Mouse (Mus musculus) hindbrain, embryonic 15.5 days (tissue): Measurements from ENCODE around the gene Aass. TPM values are rescaled to one million over a fixed set of nuclear protein-coding genes. Genes with fewer than 3 reads are reported as not detected.
"Not testable (repeated sequence)": the region's sequence is repeated elsewhere in the genome, so short reads cannot be mapped to it uniquely, and the experiment has no call there.

Source experiments
- ATAC-seq: fragments of 200-750 bp; cut with Nextera tagmentation; 2 replicates; pipeline ENCODE4 v1.8.0; 2017; ENCODE audit warnings: low read depth, moderate number of reproducible peaks, moderate TSS enrichment; ENCODE audit not compliant: low FRiP score
- H3K27ac ChIP-seq: fragments of 300-500 bp; sonication (generic); replicated peaks from 2 replicates; pipeline ENCODE4 v1.5.1; 2015; ENCODE audit warnings: mild to moderate bottlenecking, inconsistent platforms
- H3K27me3 ChIP-seq: fragments of 300-500 bp; sonication (generic); 2 replicates; pipeline ENCODE4 v1.6.1; 2015; ENCODE audit warnings: control low read depth, inconsistent platforms
- H3K36me3 ChIP-seq: fragments of 300-500 bp; sonication (generic); 2 replicates; pipeline ENCODE4 v1.6.1; 2015; ENCODE audit warnings: control low read depth, inconsistent platforms
- H3K4me1 ChIP-seq: fragments of 300-500 bp; sonication (generic); replicated peaks from 2 replicates; pipeline ENCODE4 v1.6.1; 2015; ENCODE audit warnings: control low read depth, inconsistent platforms
- H3K4me2 ChIP-seq: fragments of 300-500 bp; sonication (generic); 2 replicates; pipeline ENCODE4 v1.6.1; 2015; ENCODE audit warnings: moderate library complexity, mild to moderate bottlenecking, inconsistent platforms
- H3K4me3 ChIP-seq: fragments of 300-500 bp; sonication (generic); 2 replicates; pipeline ENCODE4 v1.5.1; 2015; ENCODE audit warnings: mild to moderate bottlenecking, inconsistent platforms
- H3K9ac ChIP-seq: fragments of 300-500 bp; sonication (generic); 2 replicates; pipeline ENCODE4 v1.6.1; 2015; ENCODE audit warnings: inconsistent platforms
- H3K9me3 ChIP-seq: fragments of 300-500 bp; sonication (generic); 2 replicates; pipeline ENCODE4 v1.6.1; 2016; ENCODE audit warnings: control low read depth, inconsistent platforms
- WGBS: fragments of 180-500 bp; shearing (Covaris S2); methylation state at CpG from one replicate; pipeline ENCODE4 v1.1.7; 2015; 5-methylcytosine and 5-hydroxymethylcytosine counted together
- polyA plus RNA-seq: library from polyadenylated mRNA; unstranded; fragments of >200 nt; fragmentation: Nextera tagmentation; extraction: Ambion mirVana; gene quantifications from 2 replicates; pipeline ENCODE4 v1.2.1, GENCODE M21; 2015

Aass gene
- 0.55 and 0.62 TPM in 2 replicates for polyA plus RNA-seq

- Histone ChIP-seq H3K9me3 (no peaks in the 10 kb centered on the region), H3K4me1 (peaks cover 9% of the 10 kb centered on the region), H3K36me3 (no peaks in the 10 kb centered on the region), H3K4me3 (peak within 1 kb of the TSS; percentile 45), H3K27me3 (no peaks in the 10 kb centered on the region), H3K4me2 (peak within 1 kb of the TSS; percentile 93), H3K9ac (peak within 1 kb of the TSS; percentile 43), H3K27ac (no peak within 1 kb of the TSS)
- under 1% methylated on average over 20 of the region's 20 CpGs for WGBS
- ATAC-seq, result peak; percentile 85
These were observed at the start of gene Aass for GRCm38 (mm10) chr6:23132573-23133181. TSS of gene Aass (minus strand) at chr6:23132986.

- 22% methylated on average over 8 of the region's 8 CpGs for WGBS
- 0 out of 2 replicates have a peak overlapping the region, but pooled peaks have one; percentile 11 for H3K4me3 ChIP-seq
These were observed 47.3 kb upstream of the Aass start for GRCm38 (mm10) chr6:23180096-23180495.

GRCm38 (mm10) chr6:23163824-23164223 is 31.0 kb upstream of the Aass start:
- WGBS, result 43% methylated on average over 2 of the region's 2 CpGs
- not testable (repeated sequence) for H3K36me3 ChIP-seq, ATAC-seq

More at GRCm38 (mm10) chr6:23180096-23180495, 47.3 kb upstream of the Aass start:
- peak overlapping the region; percentile 39 for H3K4me2 ChIP-seq
- no peak overlapping the region for H3K27ac ChIP-seq
- no peaks in the 10 kb centered on the region for H3K4me1 ChIP-seq
- H3K27me3 ChIP-seq, result no peaks in the 10 kb centered on the region
- ATAC-seq, result no peak
- H3K9ac ChIP-seq, result no peak overlapping the region
- H3K9me3 ChIP-seq, result no peaks in the 10 kb centered on the region
- H3K36me3 ChIP-seq, result no peaks in the 10 kb centered on the region

GRCm38 (mm10) chr6:23156357-23156756 is 23.6 kb upstream of the Aass start:
- not testable (repeated sequence) for ATAC-seq, H3K9ac ChIP-seq, H3K4me2 ChIP-seq, H3K27ac ChIP-seq, H3K4me3 ChIP-seq, H3K27me3 ChIP-seq, H3K36me3 ChIP-seq, H3K9me3 ChIP-seq, H3K4me1 ChIP-seq
- 78% methylated on average over 3 of the region's 3 CpGs for WGBS

More at GRCm38 (mm10) chr6:23163824-23164223, 31.0 kb upstream of the Aass start:
- not testable (repeated sequence) for H3K4me3 ChIP-seq, H3K4me1 ChIP-seq, H3K27ac ChIP-seq, H3K4me2 ChIP-seq, H3K9ac ChIP-seq, H3K9me3 ChIP-seq, H3K27me3 ChIP-seq

- 95% methylated on average over 2 of the region's 2 CpGs for WGBS
- Histone ChIP-seq H3K4me2 (no peak overlapping the region), H3K27ac (no peak overlapping the region), H3K27me3 (no peaks in the 10 kb centered on the region), H3K9me3 (no peaks in the 10 kb centered on the region), H3K9ac (no peak overlapping the region), H3K4me3 (no peak overlapping the region), H3K4me1 (no peaks in the 10 kb centered on the region), H3K36me3 (no peaks in the 10 kb centered on the region)
- no peak for ATAC-seq
These were observed 20.3 kb upstream of the Aass start for GRCm38 (mm10) chr6:23153112-23153511.

- H3K27ac ChIP-seq, result no peak overlapping the region
- H3K4me1 ChIP-seq, result no peaks in the 10 kb centered on the region
- no peak for ATAC-seq
- no peak overlapping the region for H3K4me3 ChIP-seq
- no peaks in the 10 kb centered on the region for H3K9me3 ChIP-seq
- 79% methylated on average over 2 of the region's 2 CpGs for WGBS
- no peaks in the 10 kb centered on the region for H3K36me3 ChIP-seq
- H3K4me2 ChIP-seq, result no peak overlapping the region
- no peaks in the 10 kb centered on the region for H3K27me3 ChIP-seq
- no peak overlapping the region for H3K9ac ChIP-seq
These were observed 14.4 kb upstream of the Aass start for GRCm38 (mm10) chr6:23147221-23147620.

GRCm38 (mm10) chr6:23143980-23144379 is 11.2 kb upstream of the Aass start:
- ATAC-seq, result no peak
- H3K9ac ChIP-seq, result no peak overlapping the region
- no peaks in the 10 kb centered on the region for H3K4me1 ChIP-seq
- H3K36me3 ChIP-seq, result no peaks in the 10 kb centered on the region
- H3K27ac ChIP-seq, result no peak overlapping the region
- H3K4me3 ChIP-seq, result no peak overlapping the region
- H3K9me3 ChIP-seq, result no peaks in the 10 kb centered on the region
- H3K4me2 ChIP-seq, result no peak overlapping the region
- no peaks in the 10 kb centered on the region for H3K27me3 ChIP-seq

- Histone ChIP-seq H3K4me1 (peaks cover 9% of the 10 kb centered on the region), H3K27me3 (no peaks in the 10 kb centered on the region), H3K9me3 (no peaks in the 10 kb centered on the region), H3K9ac (no peak overlapping the region), H3K4me2 (no peak overlapping the region), H3K36me3 (no peaks in the 10 kb centered on the region), H3K27ac (no peak overlapping the region), H3K4me3 (no peak overlapping the region)
- ATAC-seq, result no peak
- WGBS, result 80% methylated on average over 4 of the region's 4 CpGs
These were observed 1.8 kb downstream of the Aass start for GRCm38 (mm10) chr6:23131015-23131414.

- Histone ChIP-seq H3K27ac (no peak overlapping the region), H3K9ac (no peak overlapping the region), H3K36me3 (no peaks in the 10 kb centered on the region), H3K9me3 (no peaks in the 10 kb centered on the region), H3K4me3 (no peak overlapping the region), H3K4me1 (peaks cover 9% of the 10 kb centered on the region), H3K27me3 (no peaks in the 10 kb centered on the region), H3K4me2 (no peak overlapping the region)
- WGBS, result 70% methylated on average over 4 of the region's 4 CpGs
- no peak for ATAC-seq
These were observed 3.6 kb downstream of the Aass start for GRCm38 (mm10) chr6:23129201-23129600.

GRCm38 (mm10) chr6:23126706-23127105 is 6.1 kb downstream of the Aass start:
- no peak overlapping the region for H3K27ac ChIP-seq
- no peak for ATAC-seq
- no peak overlapping the region for H3K9ac ChIP-seq
- no peak overlapping the region for H3K4me2 ChIP-seq
- H3K27me3 ChIP-seq, result no peaks in the 10 kb centered on the region
- no peaks in the 10 kb centered on the region for H3K9me3 ChIP-seq
- no peaks in the 10 kb centered on the region for H3K4me1 ChIP-seq
- H3K4me3 ChIP-seq, result no peak overlapping the region
- H3K36me3 ChIP-seq, result no peaks in the 10 kb centered on the region
- 86% methylated on average over 7 of the region's 7 CpGs for WGBS

- Histone ChIP-seq H3K27ac (no peak overlapping the region), H3K27me3 (no peaks in the 10 kb centered on the region), H3K36me3 (no peaks in the 10 kb centered on the region), H3K4me3 (no peak overlapping the region), H3K9me3 (no peaks in the 10 kb centered on the region), H3K4me2 (no peak overlapping the region), H3K4me1 (no peaks in the 10 kb centered on the region), H3K9ac (no peak overlapping the region)
- 83% methylated on average over 5 of the region's 5 CpGs for WGBS
- ATAC-seq, result no peak
These were observed 7.0 kb downstream of the Aass start for GRCm38 (mm10) chr6:23125831-23126230.

GRCm38 (mm10) chr6:23124823-23125222 is 8.0 kb downstream of the Aass start:
- Histone ChIP-seq H3K27ac (no peak overlapping the region), H3K9me3 (no peaks in the 10 kb centered on the region), H3K4me1 (no peaks in the 10 kb centered on the region), H3K27me3 (no peaks in the 10 kb centered on the region), H3K9ac (no peak overlapping the region), H3K36me3 (no peaks in the 10 kb centered on the region), H3K4me3 (no peak overlapping the region), H3K4me2 (no peak overlapping the region)
- WGBS, result 84% methylated on average over 2 of the region's 2 CpGs
- no peak for ATAC-seq

- H3K4me3 ChIP-seq, result no peak overlapping the region
- H3K9ac ChIP-seq, result no peak overlapping the region
- H3K27ac ChIP-seq, result no peak overlapping the region
- ATAC-seq, result no peak
- H3K36me3 ChIP-seq, result no peaks in the 10 kb centered on the region
- no peaks in the 10 kb centered on the region for H3K27me3 ChIP-seq
- no peak overlapping the region for H3K4me2 ChIP-seq
- H3K4me1 ChIP-seq, result no peaks in the 10 kb centered on the region
- WGBS, result 47% methylated on average over 3 of the region's 3 CpGs
- no peaks in the 10 kb centered on the region for H3K9me3 ChIP-seq
These were observed 9.9 kb downstream of the Aass start for GRCm38 (mm10) chr6:23122934-23123333.
